Mouse (Mus musculus) ovary, adult 18-20 months (tissue): ENCODE measurements at regions not wholly inside any gene's neighbourhood (a gene's known extent, or its start where the extent isn't known, plus 50 kb on each side); places are given as distances from the start of the nearest gene placed in this dataset.
"Not testable (repeated sequence)": the region's sequence is repeated elsewhere in the genome, so short reads cannot be mapped to it uniquely, and the experiment has no call there.

Source experiments
- DNase-seq: peaks from one replicate; pipeline ENCODE4 v3.0.0; 2022; ENCODE audit warnings: low spot score, mixed read lengths

- DNase-seq, result peak; percentile 63
These were observed 150.8 kb upstream of the Fam3c start for GRCm38 (mm10) chr6:22506871-22507270.

GRCm38 (mm10) chr6:22497306-22497705, 141.3 kb upstream of the Fam3c start:
- DNase-seq, result no peak

GRCm38 (mm10) chr6:22496471-22496870, 140.4 kb upstream of the Fam3c start:
- DNase-seq, result no peak

- no peak for DNase-seq
These were observed 137.7 kb upstream of the Fam3c start for GRCm38 (mm10) chr6:22493632-22494260.

GRCm38 (mm10) chr6:22492896-22493295, 136.9 kb upstream of the Fam3c start:
- no peak for DNase-seq

- peak; percentile 7 for DNase-seq
These were observed 134.7 kb upstream of the Fam3c start for GRCm38 (mm10) chr6:22490762-22491161.

GRCm38 (mm10) chr6:22487467-22487866, 131.4 kb upstream of the Fam3c start:
- no peak for DNase-seq

- no peak for DNase-seq
These were observed 129.9 kb upstream of the Fam3c start for GRCm38 (mm10) chr6:22485828-22486518.

GRCm38 (mm10) chr6:22482257-22482656, 126.2 kb upstream of the Fam3c start:
- not testable (repeated sequence) for DNase-seq

- no peak for DNase-seq
These were observed 118.6 kb upstream of the Fam3c start for GRCm38 (mm10) chr6:22474604-22475003.

GRCm38 (mm10) chr6:22474011-22474410, 118.0 kb upstream of the Fam3c start:
- DNase-seq, result no peak

GRCm38 (mm10) chr6:22472400-22472799, 116.4 kb upstream of the Fam3c start:
- DNase-seq, result not testable (repeated sequence)

GRCm38 (mm10) chr6:22467334-22467993, 111.4 kb upstream of the Fam3c start:
- no peak for DNase-seq

GRCm38 (mm10) chr6:22465926-22466325, 109.9 kb upstream of the Fam3c start:
- DNase-seq, result no peak

- no peak for DNase-seq
These were observed 103.5 kb upstream of the Fam3c start for GRCm38 (mm10) chr6:22459440-22460016.

GRCm38 (mm10) chr6:22452203-22452602, 96.2 kb upstream of the Fam3c start:
- no peak for DNase-seq

- no peak for DNase-seq
These were observed 94.5 kb upstream of the Fam3c start for GRCm38 (mm10) chr6:22450501-22450900.

GRCm38 (mm10) chr6:22448906-22449305, 92.9 kb upstream of the Fam3c start:
- no peak for DNase-seq

GRCm38 (mm10) chr6:22447636-22448035, 91.6 kb upstream of the Fam3c start:
- DNase-seq, result no peak

- DNase-seq, result no peak
These were observed 90.7 kb upstream of the Fam3c start for GRCm38 (mm10) chr6:22446621-22447310.

GRCm38 (mm10) chr6:22444856-22445255, 88.8 kb upstream of the Fam3c start:
- DNase-seq, result not testable (repeated sequence)

- no peak for DNase-seq
These were observed 88.2 kb upstream of the Fam3c start for GRCm38 (mm10) chr6:22444220-22444619.
